Mouse (Mus musculus) kidney, embryonic 16.5 days (tissue): ENCODE measurements around the gene Me3. TPM values are rescaled to one million over a fixed set of nuclear protein-coding genes. Genes with fewer than 3 reads are reported as not detected.
"Not testable (repeated sequence)": the region's sequence is repeated elsewhere in the genome, so short reads cannot be mapped to it uniquely, and the experiment has no call there.

Source experiments
- ATAC-seq: fragments of 200-750 bp; cut with Nextera tagmentation; 2 replicates; pipeline ENCODE4 v1.8.0; 2017; ENCODE audit warnings: moderate TSS enrichment; ENCODE audit not compliant: low FRiP score, low TSS enrichment
- H3K27ac ChIP-seq: fragments of 300-500 bp; sonication (generic); 2 replicates; pipeline ENCODE4 v1.5.1; 2014; ENCODE audit warnings: low read length
- H3K27me3 ChIP-seq: fragments of 300-500 bp; sonication (generic); 2 replicates; pipeline ENCODE4 v1.6.1; 2014; ENCODE audit warnings: low read length, control low read depth, mixed read lengths; ENCODE audit not compliant: insufficient read depth
- H3K36me3 ChIP-seq: fragments of 300-500 bp; sonication (generic); 2 replicates; pipeline ENCODE4 v1.6.1; 2014; ENCODE audit warnings: low read length, control low read depth, mixed read lengths; ENCODE audit not compliant: insufficient read depth
- H3K4me1 ChIP-seq: fragments of 300-500 bp; sonication (generic); 2 replicates; pipeline ENCODE4 v1.6.1; 2014; ENCODE audit warnings: low read length, control low read depth, mixed read lengths; ENCODE audit not compliant: insufficient read depth
- H3K4me2 ChIP-seq: fragments of 300-500 bp; sonication (generic); replicated peaks from 2 replicates; pipeline ENCODE4 v1.6.1; 2014; ENCODE audit warnings: low read depth, low read length
- H3K4me3 ChIP-seq: fragments of 300-500 bp; sonication (generic); 2 replicates; pipeline ENCODE4 v1.5.1; 2014; ENCODE audit warnings: mild to moderate bottlenecking, low read length
- H3K9ac ChIP-seq: fragments of 300-500 bp; sonication (generic); replicated peaks from 2 replicates; pipeline ENCODE4 v1.6.1; 2014; ENCODE audit warnings: low read length
- H3K9me3 ChIP-seq: fragments of 300-500 bp; sonication (generic); 2 replicates; pipeline ENCODE4 v1.6.1; 2016; ENCODE audit warnings: low read length, control low read depth
- WGBS: fragments of 180-500 bp; shearing (Covaris S2); extraction: QIAGEN DNeasy Blood & Tissue Kit; methylation state at CpG from one replicate; pipeline ENCODE4 v1.1.7; 2014; 5-methylcytosine and 5-hydroxymethylcytosine counted together
- polyA plus RNA-seq: library from polyadenylated mRNA; unstranded; fragments of >200 nt; fragmentation: Nextera tagmentation; extraction: Ambion mirVana; gene quantifications from 2 replicates; pipeline ENCODE4 v1.2.1, GENCODE M21; 2015

Me3 gene
- polyA plus RNA-seq, 1 experiment from 2014 or later, result 20.2 TPM

GRCm38 (mm10) chr7:89718264-89718663, 86.1 kb downstream of the Me3 start:
- peak overlapping the region; percentile 6; the same call in 1 of the 2 replicates for H3K27ac ChIP-seq
- no peaks in the 10 kb centered on the region for H3K27me3 ChIP-seq
- WGBS, result 49% methylated on average over 2 of the region's 2 CpGs
- H3K36me3 ChIP-seq, result no peaks in the 10 kb centered on the region
- H3K4me3 ChIP-seq, result no peak overlapping the region
- peak; percentile 47; the same call in 1 of the 2 replicates for ATAC-seq
- no peak overlapping the region for H3K9ac ChIP-seq
- H3K4me2 ChIP-seq, result no peak overlapping the region
- H3K4me1 ChIP-seq, result peaks cover 5% of the 10 kb centered on the region
- no peaks in the 10 kb centered on the region for H3K9me3 ChIP-seq

- whole genome bisulfite sequencing, result 70% methylated on average over 2 of the region's 2 CpGs
These were observed 88.1 kb downstream of the Me3 start for GRCm38 (mm10) chr7:89720256-89720655.

DNA sequence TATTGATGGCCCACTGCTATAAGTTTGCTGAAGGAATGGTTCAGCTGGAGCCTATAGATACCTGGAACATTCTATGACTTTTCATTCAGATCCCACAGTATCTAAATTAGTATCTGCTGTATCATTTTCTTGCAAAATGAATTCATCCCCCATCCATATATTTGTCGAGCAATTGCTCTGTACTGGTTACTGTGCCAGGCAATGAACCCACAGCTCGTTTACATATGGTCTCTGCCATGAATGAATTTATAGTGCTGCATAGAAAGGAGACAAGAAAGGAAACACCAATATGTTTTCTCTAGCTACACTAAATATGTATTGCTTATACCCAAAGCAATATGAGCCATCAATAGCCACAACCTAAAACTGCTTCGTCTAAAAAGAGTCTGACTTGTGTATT, 94.5 kb downstream of the Me3 start:
- Histone ChIP-seq H3K9me3 (no peaks in the 10 kb centered on the region), H3K27ac (no peak overlapping the region), H3K4me1 (no peaks in the 10 kb centered on the region), H3K27me3 (no peaks in the 10 kb centered on the region), H3K4me2 (no peak overlapping the region), H3K9ac (no peak overlapping the region), H3K4me3 (no peak overlapping the region), H3K36me3 (no peaks in the 10 kb centered on the region)
- whole genome bisulfite sequencing, result 81% methylated on average over 3 of the region's 3 CpGs
- no peak for ATAC-seq

More at GRCm38 (mm10) chr7:89720256-89720655, 88.1 kb downstream of the Me3 start:
- no peaks in the 10 kb centered on the region for H3K27me3 ChIP-seq
- no peak overlapping the region for H3K27ac ChIP-seq
- H3K36me3 ChIP-seq, result no peaks in the 10 kb centered on the region
- H3K9me3 ChIP-seq, result no peaks in the 10 kb centered on the region
- no peak overlapping the region for H3K4me3 ChIP-seq
- no peak overlapping the region for H3K4me2 ChIP-seq
- peaks cover 5% of the 10 kb centered on the region for H3K4me1 ChIP-seq
- H3K9ac ChIP-seq, result no peak overlapping the region
- ATAC-seq, result no peak

- no peaks in the 10 kb centered on the region for H3K27me3 ChIP-seq
- H3K9ac ChIP-seq, result no peak overlapping the region
- no peak for ATAC-seq
- no peaks in the 10 kb centered on the region for H3K36me3 ChIP-seq
- H3K4me1 ChIP-seq, result no peaks in the 10 kb centered on the region
- no peak overlapping the region for H3K4me3 ChIP-seq
- 93% methylated on average over 1 of the region's 1 CpGs for WGBS
- no peak overlapping the region for H3K27ac ChIP-seq
- no peaks in the 10 kb centered on the region for H3K9me3 ChIP-seq
- H3K4me2 ChIP-seq, result no peak overlapping the region
These were observed 95.4 kb downstream of the Me3 start for GRCm38 (mm10) chr7:89727615-89728014.

- Histone ChIP-seq H3K4me1 (no peaks in the 10 kb centered on the region), H3K9ac (no peak overlapping the region), H3K27me3 (no peaks in the 10 kb centered on the region), H3K4me2 (no peak overlapping the region), H3K36me3 (no peaks in the 10 kb centered on the region), H3K27ac (no peak overlapping the region), H3K9me3 (no peaks in the 10 kb centered on the region), H3K4me3 (no peak overlapping the region)
- 84% methylated on average over 3 of the region's 3 CpGs for WGBS
- ATAC-seq, result no peak
These were observed 96.2 kb downstream of the Me3 start for GRCm38 (mm10) chr7:89728393-89728792.

DNA sequence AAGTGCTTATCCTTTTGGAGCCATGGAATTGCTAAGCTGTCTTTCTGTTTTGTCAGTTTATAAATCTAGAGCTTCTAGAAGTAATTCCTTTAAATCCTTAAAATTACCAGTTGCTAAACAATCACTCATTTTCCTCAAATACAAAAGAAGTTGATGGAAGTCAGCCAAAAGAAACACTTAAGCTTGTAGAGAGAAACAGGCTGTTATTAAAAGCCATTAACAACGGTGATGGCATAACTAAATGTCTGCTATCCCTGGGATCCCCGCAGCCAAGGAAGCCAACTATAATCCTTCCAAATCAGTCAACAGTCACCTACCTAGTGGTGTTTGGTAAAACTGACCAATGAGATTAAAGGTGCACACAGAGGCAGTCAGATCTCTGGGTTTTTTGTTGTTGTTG, 98.3 kb downstream of the Me3 start:
- no peak for ATAC-seq
- H3K4me3 ChIP-seq, result no peak overlapping the region
- no peak overlapping the region for H3K9ac ChIP-seq
- H3K4me1 ChIP-seq, result no peaks in the 10 kb centered on the region
- no peak overlapping the region for H3K4me2 ChIP-seq
- WGBS, result 57% methylated on average over 2 of the region's 2 CpGs
- no peak overlapping the region for H3K27ac ChIP-seq
- no peaks in the 10 kb centered on the region for H3K27me3 ChIP-seq
- no peaks in the 10 kb centered on the region for H3K36me3 ChIP-seq
- no peaks in the 10 kb centered on the region for H3K9me3 ChIP-seq

DNA sequence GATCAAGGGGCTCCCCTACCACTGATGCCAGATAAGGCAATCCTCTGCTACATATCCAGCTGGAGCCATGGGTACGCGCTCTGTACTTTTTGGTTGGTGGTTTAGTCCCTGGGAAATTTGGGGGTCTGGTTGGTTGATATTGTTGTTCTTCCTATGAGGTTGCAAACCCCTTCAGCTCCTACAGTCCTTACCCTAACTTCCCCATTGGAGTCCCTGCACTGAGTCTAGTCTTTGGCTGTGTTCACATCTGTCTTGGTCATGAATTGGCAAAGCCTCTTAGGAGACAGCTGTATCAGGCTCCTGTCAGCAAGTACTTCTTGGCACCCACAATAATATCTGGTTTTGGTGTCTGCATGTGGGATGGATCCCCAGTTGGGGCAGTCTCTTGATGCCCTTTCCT, 98.9 kb downstream of the Me3 start:
- not testable (repeated sequence) for H3K9me3 ChIP-seq, H3K4me3 ChIP-seq, H3K4me1 ChIP-seq, H3K4me2 ChIP-seq, H3K36me3 ChIP-seq, H3K27me3 ChIP-seq, H3K27ac ChIP-seq, ATAC-seq, H3K9ac ChIP-seq
- 95% methylated on average over 2 of the region's 2 CpGs for WGBS

- WGBS, result 57% methylated on average over 7 of the region's 7 CpGs
- ATAC-seq, result no peak
- Histone ChIP-seq H3K36me3 (no peaks in the 10 kb centered on the region), H3K4me2 (no peak overlapping the region), H3K27ac (no peak overlapping the region; the same call in 1 of the 2 replicates), H3K9me3 (no peaks in the 10 kb centered on the region), H3K4me3 (no peak overlapping the region), H3K4me1 (0 out of 2 replicates have a peak, but pooled peaks cover 5% of the 10 kb centered on the region), H3K27me3 (no peaks in the 10 kb centered on the region), H3K9ac (no peak overlapping the region)
These were observed 116.2 kb downstream of the Me3 start for GRCm38 (mm10) chr7:89748415-89748814.

DNA sequence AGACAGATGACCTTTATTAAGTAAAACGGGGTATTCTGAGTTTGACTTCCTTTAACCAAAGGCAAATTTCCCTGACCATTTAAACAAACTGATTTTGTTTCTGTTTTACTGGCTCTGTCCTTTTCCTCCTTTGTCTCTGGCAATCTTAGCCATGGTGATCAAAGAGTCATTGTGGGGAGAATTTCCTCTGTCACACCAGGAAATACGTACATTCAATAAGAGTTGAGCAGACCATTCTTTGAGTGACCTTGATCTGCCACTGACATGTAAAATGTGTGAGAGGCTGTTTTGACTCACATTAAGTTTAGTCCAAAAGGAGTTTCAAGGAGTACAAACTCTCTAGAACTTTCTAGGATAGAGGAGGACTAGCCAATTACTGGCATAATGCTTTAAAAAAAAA, 117.0 kb downstream of the Me3 start:
- Histone ChIP-seq H3K36me3 (no peaks in the 10 kb centered on the region), H3K9ac (no peak overlapping the region), H3K27ac (no peak overlapping the region), H3K4me1 (0 out of 2 replicates have a peak, but pooled peaks cover 5% of the 10 kb centered on the region), H3K4me3 (no peak overlapping the region), H3K27me3 (no peaks in the 10 kb centered on the region), H3K9me3 (no peaks in the 10 kb centered on the region), H3K4me2 (no peak overlapping the region)
- 50% methylated on average over 2 of the region's 2 CpGs for WGBS
- ATAC-seq, result no peak

- WGBS, result 66% methylated on average over 5 of the region's 5 CpGs
- H3K27ac ChIP-seq, result no peak overlapping the region
- H3K4me3 ChIP-seq, result no peak overlapping the region
- H3K4me1 ChIP-seq, result peaks cover 12% of the 10 kb centered on the region; the same call in 1 of the 2 replicates
- H3K9me3 ChIP-seq, result no peaks in the 10 kb centered on the region
- no peak for ATAC-seq
- no peaks in the 10 kb centered on the region for H3K27me3 ChIP-seq
- H3K36me3 ChIP-seq, result no peaks in the 10 kb centered on the region
- no peak overlapping the region for H3K9ac ChIP-seq
- H3K4me2 ChIP-seq, result no peak overlapping the region
These were observed 134.7 kb downstream of the Me3 start for GRCm38 (mm10) chr7:89766678-89767508.
